Mouse (Mus musculus): ENCODE results near the gene Pla2g4b. TPM values are rescaled to one million over a fixed set of nuclear protein-coding genes. Genes with fewer than 3 reads are reported as not detected.

Pla2g4b gene
- polyA plus RNA-seq (2015; fragmentation: Nextera tagmentation; extraction: Ambion mirVana) = 0.08 and 0.21 TPM in 2 replicates

DNA sequence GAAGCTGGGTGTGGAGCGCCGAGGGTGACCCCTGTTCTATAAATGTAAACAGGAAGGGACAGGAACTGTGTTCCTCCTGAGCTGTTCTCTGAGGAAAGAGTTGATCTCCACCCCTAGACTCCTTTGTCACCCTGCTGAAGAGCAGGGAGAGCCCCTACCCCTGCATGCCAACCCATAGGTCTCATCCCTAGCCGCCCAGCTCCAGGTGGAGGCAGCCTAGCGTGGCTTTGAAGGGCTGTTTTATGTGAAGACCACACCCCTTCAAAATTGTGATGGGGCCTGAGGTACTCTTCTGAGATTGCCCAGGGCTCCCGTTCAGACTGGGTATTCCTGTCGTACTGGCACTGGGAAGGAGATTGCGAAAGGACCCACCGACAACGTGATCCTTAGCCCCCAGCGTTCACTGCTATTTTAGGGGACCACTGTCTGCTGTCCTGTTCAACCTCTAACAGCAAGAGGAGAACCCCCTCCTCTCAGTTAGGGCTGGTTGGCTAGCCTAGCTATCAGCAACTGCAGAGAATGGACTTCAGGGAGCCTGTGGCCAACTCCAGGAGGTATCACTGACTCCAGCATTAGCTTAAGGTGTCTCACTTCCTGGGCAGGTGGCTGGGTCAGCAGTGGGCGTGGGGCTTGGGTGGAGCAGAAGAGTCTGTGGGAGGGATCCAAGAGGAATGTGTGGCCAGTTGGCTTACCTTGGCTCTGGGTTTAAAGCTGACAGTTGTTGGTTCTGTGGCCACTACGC, at the start of gene Pla2g4b:
Gene Pla2g4b, plus strand, starts transcription at position 692 of the 742 bp plus-strand sequence.
- Histone ChIP-seq H3K4me1 (replicated peaks) (peaks cover 23% of the 10 kb centered on the region), H3K9ac (no peak within 1 kb of the TSS), H3K4me3 (replicated peaks) (no peak within 1 kb of the TSS), H3K27me3 (no peaks in the 10 kb centered on the region), H3K4me2 (no peak within 1 kb of the TSS), H3K27ac (replicated peaks) (no peak within 1 kb of the TSS), H3K9me3 (replicated peaks) (no peaks in the 10 kb centered on the region), H3K36me3 (replicated peaks) (peaks cover 3% of the 10 kb centered on the region; the same call in 1 of the 2 replicates)
- 74% methylated on average over 12 of the region's 12 CpGs for WGBS (ENCODE audit: insufficient replicate concordance)
- ATAC-seq (ENCODE audit: insufficient read depth) = no peak

DNA sequence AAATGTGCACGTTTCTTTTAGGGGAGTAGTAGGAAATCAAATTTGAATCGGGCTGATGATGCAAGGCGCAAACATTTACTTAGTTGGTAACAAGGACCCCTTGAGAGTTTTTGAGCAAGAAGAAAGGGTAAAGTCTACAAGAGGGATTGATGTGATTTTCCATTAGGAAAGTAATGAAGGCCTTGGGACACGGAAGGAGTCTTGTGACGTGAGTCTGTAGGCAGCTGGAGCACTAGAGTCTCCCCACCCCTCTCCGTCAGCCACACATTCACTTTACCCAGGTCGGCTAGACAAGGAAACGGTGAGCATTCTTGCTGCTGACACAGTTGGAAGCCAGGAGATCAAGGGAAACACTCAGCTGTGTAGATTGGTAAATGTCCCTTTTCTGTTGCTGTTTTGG, 47.3 kb upstream of the Pla2g4b start:
- no peak overlapping the region for H3K9ac ChIP-seq
- H3K4me2 ChIP-seq = no peak overlapping the region
- WGBS (ENCODE audit: insufficient replicate concordance) = 73% methylated on average over 8 of the region's 8 CpGs
- ATAC-seq (ENCODE audit: insufficient read depth) = no peak
- no peaks in the 10 kb centered on the region for H3K4me1 ChIP-seq (replicated peaks)
- H3K4me3 ChIP-seq (replicated peaks) = no peak overlapping the region
- no peak overlapping the region for H3K27ac ChIP-seq (replicated peaks)
- no peaks in the 10 kb centered on the region for H3K36me3 ChIP-seq (replicated peaks)
- no peaks in the 10 kb centered on the region for H3K27me3 ChIP-seq
- H3K9me3 ChIP-seq (replicated peaks) = no peaks in the 10 kb centered on the region

DNA sequence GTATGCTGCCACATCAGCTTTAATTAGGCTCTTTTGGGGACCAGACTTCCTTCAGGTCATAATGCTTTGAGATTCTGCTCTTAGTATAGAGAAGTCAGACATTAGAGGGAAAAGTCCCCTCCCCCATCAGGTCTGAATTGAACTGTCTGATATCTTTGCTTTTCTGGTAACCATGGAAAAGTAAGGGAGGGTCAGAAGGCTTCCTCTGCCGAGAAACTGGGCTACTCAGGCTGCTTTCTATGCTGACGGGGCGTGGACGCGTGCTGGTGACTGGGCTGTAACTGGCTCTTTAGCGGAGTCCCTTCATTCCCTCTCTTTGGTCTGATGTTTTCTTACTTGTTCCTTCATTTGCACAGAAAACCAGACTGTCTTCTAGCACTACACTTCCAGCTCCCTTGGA, 46.8 kb upstream of the Pla2g4b start:
- H3K36me3 ChIP-seq (replicated peaks) = no peaks in the 10 kb centered on the region
- no peak for ATAC-seq (ENCODE audit: insufficient read depth)
- no peak overlapping the region for H3K4me3 ChIP-seq (replicated peaks)
- no peak overlapping the region for H3K4me2 ChIP-seq
- no peaks in the 10 kb centered on the region for H3K4me1 ChIP-seq (replicated peaks)
- H3K9me3 ChIP-seq (replicated peaks) = no peaks in the 10 kb centered on the region
- 72% methylated on average over 6 of the region's 6 CpGs for WGBS (ENCODE audit: insufficient replicate concordance)
- no peaks in the 10 kb centered on the region for H3K27me3 ChIP-seq
- no peak overlapping the region for H3K9ac ChIP-seq
- no peak overlapping the region for H3K27ac ChIP-seq (replicated peaks)

GRCm38 (mm10) chr2:119987441-119987840, 45.8 kb upstream of the Pla2g4b start:
- Histone ChIP-seq H3K27me3 (no peaks in the 10 kb centered on the region), H3K4me1 (replicated peaks) (no peaks in the 10 kb centered on the region; the same call in 1 of the 2 replicates), H3K4me2 (no peak overlapping the region), H3K36me3 (replicated peaks) (no peaks in the 10 kb centered on the region), H3K27ac (replicated peaks) (no peak overlapping the region), H3K9ac (no peak overlapping the region), H3K9me3 (replicated peaks) (no peaks in the 10 kb centered on the region), H3K4me3 (replicated peaks) (no peak overlapping the region)
- no peak for ATAC-seq (ENCODE audit: insufficient read depth)
- 85% methylated on average over 2 of the region's 2 CpGs for WGBS (ENCODE audit: insufficient replicate concordance)

- Histone ChIP-seq H3K9ac (no peak overlapping the region), H3K9me3 (replicated peaks) (no peaks in the 10 kb centered on the region), H3K4me2 (no peak overlapping the region), H3K4me1 (replicated peaks) (no peaks in the 10 kb centered on the region; the same call in 1 of the 2 replicates), H3K27ac (replicated peaks) (no peak overlapping the region), H3K4me3 (replicated peaks) (no peak overlapping the region), H3K36me3 (replicated peaks) (no peaks in the 10 kb centered on the region), H3K27me3 (no peaks in the 10 kb centered on the region)
- ATAC-seq (ENCODE audit: insufficient read depth) = no peak
- 49% methylated on average over 4 of the region's 4 CpGs for WGBS (ENCODE audit: insufficient replicate concordance)
Observed at GRCm38 (mm10) chr2:119988952-119989351, 44.3 kb upstream of the Pla2g4b start.

DNA sequence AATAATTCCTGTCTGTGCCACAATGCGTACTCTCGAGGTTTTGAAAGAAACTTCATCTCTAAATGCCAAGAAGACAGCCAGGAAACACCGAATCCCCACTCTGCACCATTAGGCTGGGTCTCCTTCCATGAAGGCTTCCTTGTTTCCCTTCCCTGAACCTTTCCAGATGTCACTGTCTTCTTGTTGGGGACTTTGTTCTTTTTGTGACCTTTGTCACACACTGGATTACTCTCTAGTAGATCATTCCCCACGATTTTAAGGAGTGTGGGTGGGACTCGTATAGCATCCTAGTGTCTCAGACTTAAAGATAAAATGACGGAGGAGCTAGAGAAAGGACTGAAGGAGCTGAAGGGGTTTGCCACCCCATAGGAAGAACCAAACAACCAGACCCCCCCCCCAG, 42.3 kb upstream of the Pla2g4b start:
- Histone ChIP-seq H3K9ac (no peak overlapping the region), H3K36me3 (replicated peaks) (no peaks in the 10 kb centered on the region), H3K4me1 (replicated peaks) (peaks cover 6% of the 10 kb centered on the region; the same call in 1 of the 2 replicates), H3K9me3 (replicated peaks) (no peaks in the 10 kb centered on the region), H3K4me3 (replicated peaks) (no peak overlapping the region), H3K27ac (replicated peaks) (no peak overlapping the region), H3K27me3 (no peaks in the 10 kb centered on the region), H3K4me2 (no peak overlapping the region)
- WGBS (ENCODE audit: insufficient replicate concordance) = 67% methylated on average over 6 of the region's 6 CpGs
- ATAC-seq (ENCODE audit: insufficient read depth) = no peak

GRCm38 (mm10) chr2:119992349-119992748, 40.9 kb upstream of the Pla2g4b start:
- H3K4me3 ChIP-seq (replicated peaks) = no peak overlapping the region
- no peak overlapping the region for H3K27ac ChIP-seq (replicated peaks)
- no peak overlapping the region for H3K9ac ChIP-seq
- no peak overlapping the region for H3K4me2 ChIP-seq
- no peaks in the 10 kb centered on the region for H3K27me3 ChIP-seq
- peaks cover 6% of the 10 kb centered on the region; the same call in 1 of the 2 replicates for H3K4me1 ChIP-seq (replicated peaks)
- H3K9me3 ChIP-seq (replicated peaks) = no peaks in the 10 kb centered on the region
- ATAC-seq (ENCODE audit: insufficient read depth) = no peak
- WGBS (ENCODE audit: insufficient replicate concordance) = 73% methylated on average over 2 of the region's 2 CpGs
- no peaks in the 10 kb centered on the region for H3K36me3 ChIP-seq (replicated peaks)

DNA sequence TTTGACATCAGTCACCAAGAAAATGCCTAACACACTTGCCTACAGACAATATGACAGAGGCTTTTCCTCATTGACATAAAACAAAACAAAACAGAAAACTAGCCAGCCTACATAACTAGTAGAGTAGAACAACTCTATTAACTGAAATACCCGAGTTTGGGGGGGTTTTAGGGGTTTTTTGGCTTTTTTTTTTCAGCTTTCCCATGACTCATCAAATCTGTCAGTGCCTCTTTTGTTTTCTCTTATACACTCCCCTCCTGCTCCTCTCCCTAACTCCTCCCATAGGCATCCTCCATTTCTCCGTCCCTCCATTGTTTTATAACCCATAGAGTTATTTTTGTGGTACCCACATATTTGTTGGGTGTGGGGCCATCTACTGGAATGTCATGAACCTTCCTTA, 39.7 kb upstream of the Pla2g4b start:
- 44% methylated on average over 2 of the region's 2 CpGs for WGBS (ENCODE audit: insufficient replicate concordance)
- H3K27ac ChIP-seq (replicated peaks) = no peak overlapping the region
- no peaks in the 10 kb centered on the region for H3K36me3 ChIP-seq (replicated peaks)
- no peaks in the 10 kb centered on the region for H3K27me3 ChIP-seq
- ATAC-seq (ENCODE audit: insufficient read depth) = no peak
- H3K9ac ChIP-seq = no peak overlapping the region
- H3K9me3 ChIP-seq (replicated peaks) = no peaks in the 10 kb centered on the region
- no peak overlapping the region for H3K4me2 ChIP-seq
- peaks cover 6% of the 10 kb centered on the region; the same call in 1 of the 2 replicates for H3K4me1 ChIP-seq (replicated peaks)
- no peak overlapping the region for H3K4me3 ChIP-seq (replicated peaks)

DNA sequence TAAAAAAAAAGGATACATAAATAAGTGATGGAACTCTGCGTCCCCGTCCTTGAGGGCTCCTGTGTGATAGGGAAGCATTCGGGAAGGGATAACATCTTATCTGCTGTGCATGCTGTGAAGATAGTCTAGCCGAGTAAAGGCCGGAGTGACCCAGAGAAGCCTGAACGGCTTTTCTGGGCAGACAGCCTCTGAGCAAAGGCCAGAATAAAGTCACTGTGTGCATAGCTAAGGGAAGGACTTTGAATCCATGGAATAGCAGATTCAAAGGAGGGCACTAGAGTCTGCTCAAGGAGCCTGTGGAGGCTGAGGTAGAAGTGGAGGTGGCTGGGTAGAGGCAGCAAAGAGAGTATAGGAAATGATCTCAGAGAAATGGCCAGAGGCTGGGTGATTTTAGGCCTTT, 38.4 kb upstream of the Pla2g4b start:
- no peak for ATAC-seq (ENCODE audit: insufficient read depth)
- peaks cover 6% of the 10 kb centered on the region; the same call in 1 of the 2 replicates for H3K4me1 ChIP-seq (replicated peaks)
- H3K27me3 ChIP-seq = no peaks in the 10 kb centered on the region
- no peak overlapping the region for H3K4me3 ChIP-seq (replicated peaks)
- no peak overlapping the region for H3K27ac ChIP-seq (replicated peaks)
- H3K36me3 ChIP-seq (replicated peaks) = no peaks in the 10 kb centered on the region
- no peaks in the 10 kb centered on the region for H3K9me3 ChIP-seq (replicated peaks)
- WGBS (ENCODE audit: insufficient replicate concordance) = 48% methylated on average over 6 of the region's 6 CpGs
- no peak overlapping the region for H3K4me2 ChIP-seq
- H3K9ac ChIP-seq = no peak overlapping the region

GRCm38 (mm10) chr2:119995391-119996281, 37.6 kb upstream of the Pla2g4b start:
- H3K9ac ChIP-seq = no peak overlapping the region
- no peak overlapping the region; the same call in 1 of the 2 replicates for H3K27ac ChIP-seq (replicated peaks)
- H3K9me3 ChIP-seq (replicated peaks) = no peaks in the 10 kb centered on the region
- 29% methylated on average over 9 of the region's 9 CpGs for WGBS (ENCODE audit: insufficient replicate concordance)
- ATAC-seq (ENCODE audit: insufficient read depth) = no peak
- H3K27me3 ChIP-seq = no peaks in the 10 kb centered on the region
- peaks cover 7% of the 10 kb centered on the region; the same call in 1 of the 2 replicates for H3K4me1 ChIP-seq (replicated peaks)
- H3K4me3 ChIP-seq (replicated peaks) = no peak overlapping the region
- H3K4me2 ChIP-seq = no peak overlapping the region
- H3K36me3 ChIP-seq (replicated peaks) = no peaks in the 10 kb centered on the region

GRCm38 (mm10) chr2:119997354-119997753, 35.9 kb upstream of the Pla2g4b start:
- no peak overlapping the region for H3K4me3 ChIP-seq (replicated peaks)
- H3K36me3 ChIP-seq (replicated peaks) = no peaks in the 10 kb centered on the region
- H3K27me3 ChIP-seq = no peaks in the 10 kb centered on the region
- no peak overlapping the region for H3K9ac ChIP-seq
- peaks cover 16% of the 10 kb centered on the region; the same call in 1 of the 2 replicates for H3K4me1 ChIP-seq (replicated peaks)
- no peaks in the 10 kb centered on the region for H3K9me3 ChIP-seq (replicated peaks)
- WGBS (ENCODE audit: insufficient replicate concordance) = 67% methylated on average over 4 of the region's 4 CpGs
- H3K27ac ChIP-seq (replicated peaks) = no peak overlapping the region
- no peak for ATAC-seq (ENCODE audit: insufficient read depth)
- no peak overlapping the region for H3K4me2 ChIP-seq

All from liver, embryonic 15.5 days (tissue).